Mouse (Mus musculus) liver, postnatal 0 days (tissue): ENCODE data around the gene Lats2. TPM values are rescaled to one million over a fixed set of nuclear protein-coding genes. Genes with fewer than 3 reads are reported as not detected.
A peak's percentile ranks its signal among the peaks of the same experiment; 100 is the strongest.

ENCODE experiments used
- ATAC-seq: fragments of 200-750 bp; cut with Nextera tagmentation; 2 replicates; pipeline ENCODE4 v1.8.0; 2017; ENCODE audit warnings: mild to moderate bottlenecking, moderate library complexity
- DNase-seq: peaks from one replicate; pipeline ENCODE4 v3.0.0-alpha.2; 2016
- H3K27ac ChIP-seq: fragments of 300-500 bp; sonication (generic); 2 replicates; pipeline ENCODE4 v1.5.1; 2014; ENCODE audit warnings: antibody characterized with exemption, moderate library complexity, mild to moderate bottlenecking, low read depth
- H3K27me3 ChIP-seq: fragments of 300-500 bp; sonication (generic); 2 replicates; pipeline ENCODE4 v1.6.1; 2014; ENCODE audit warnings: low read length, control low read depth, mixed read lengths; ENCODE audit not compliant: insufficient read depth
- H3K36me3 ChIP-seq: fragments of 300-500 bp; sonication (generic); replicated peaks from 2 replicates; pipeline ENCODE4 v1.6.1; 2014; ENCODE audit warnings: mild to moderate bottlenecking, control low read depth, low read length, moderate library complexity, mixed read lengths; ENCODE audit not compliant: insufficient read depth
- H3K4me1 ChIP-seq: fragments of 300-500 bp; sonication (generic); 2 replicates; pipeline ENCODE4 v1.6.1; 2014; ENCODE audit warnings: antibody characterized with exemption, mild to moderate bottlenecking, control low read depth; ENCODE audit not compliant: insufficient read depth
- H3K4me2 ChIP-seq: fragments of 300-500 bp; sonication (generic); 2 replicates; pipeline ENCODE4 v1.6.1; 2014; ENCODE audit warnings: low read depth, mild to moderate bottlenecking, low read length, moderate library complexity, mixed read lengths
- H3K4me3 ChIP-seq: fragments of 300-500 bp; sonication (generic); 2 replicates; pipeline ENCODE4 v1.5.1; 2014; ENCODE audit warnings: low read depth, low read length
- H3K9ac ChIP-seq: fragments of 300-500 bp; sonication (generic); replicated peaks from 2 replicates; pipeline ENCODE4 v1.6.1; 2014; ENCODE audit warnings: mild to moderate bottlenecking, moderate library complexity
- H3K9me3 ChIP-seq: fragments of 300-500 bp; sonication (generic); 2 replicates; pipeline ENCODE4 v1.6.1; 2016; ENCODE audit warnings: mild to moderate bottlenecking, control low read depth, low read length, mixed read lengths
- CTCF ChIP-seq: sonication (generic); IDR thresholded peaks from 2 replicates; pipeline ENCODE4 v1.5.1; 2016; ENCODE audit warnings: antibody characterized with exemption, low read depth
- EP300 ChIP-seq: IDR thresholded peaks from 2 replicates; pipeline ENCODE4 v1.6.1; 2016; ENCODE audit warnings: antibody characterized with exemption, low read depth, mild to moderate bottlenecking
- WGBS: fragments of 180-500 bp; shearing (Covaris S2); extraction: QIAGEN DNeasy Blood & Tissue Kit; methylation state at CpG from one replicate; pipeline ENCODE4 v1.1.7; 2014; ENCODE audit not compliant: insufficient replicate concordance; 5-methylcytosine and 5-hydroxymethylcytosine counted together
- polyA plus RNA-seq: library from polyadenylated mRNA; unstranded; fragments of >200 nt; fragmentation: Nextera tagmentation; extraction: Ambion mirVana; gene quantifications from 2 replicates; pipeline ENCODE4 v1.2.1, GENCODE M21; 2015

Gene Lats2
- polyA plus RNA-seq, 1 experiment from 2014 or later = 4.9 TPM

- H3K4me2 ChIP-seq = no peak overlapping the region
- WGBS = 88% methylated on average over 6 of the region's 6 CpGs
- H3K27ac ChIP-seq = no peak overlapping the region
- peaks cover under 1% of the 10 kb centered on the region; the same call in 1 of the 2 replicates for H3K4me1 ChIP-seq
- H3K4me3 ChIP-seq = no peak overlapping the region
- DNase-seq (no peak), ATAC-seq (no peak)
- no peaks in the 10 kb centered on the region for H3K27me3 ChIP-seq
- TF ChIP-seq EP300 = no peak
- TF ChIP-seq CTCF = no peak
- no peaks in the 10 kb centered on the region for H3K9me3 ChIP-seq
- no peak overlapping the region for H3K9ac ChIP-seq
- peaks cover 18% of the 10 kb centered on the region for H3K36me3 ChIP-seq
Measured at GRCm38 (mm10) chr14:57686647-57687046, 71.5 kb downstream of the Lats2 start.

GRCm38 (mm10) chr14:57684579-57684978, 73.6 kb downstream of the Lats2 start:
- no peaks in the 10 kb centered on the region for H3K27me3 ChIP-seq
- no peak overlapping the region for H3K4me3 ChIP-seq
- no peak overlapping the region for H3K9ac ChIP-seq
- H3K9me3 ChIP-seq = no peaks in the 10 kb centered on the region
- no peaks in the 10 kb centered on the region for H3K4me1 ChIP-seq
- TF ChIP-seq CTCF (peak; percentile 92), EP300 (no peak)
- ATAC-seq (peak; percentile 54; the same call in 1 of the 2 replicates), DNase-seq (peak; percentile 79)
- H3K4me2 ChIP-seq = no peak overlapping the region
- H3K36me3 ChIP-seq = 0 out of 2 replicates have a peak, but pooled peaks cover 6% of the 10 kb centered on the region
- 14% methylated on average over 1 of the region's 1 CpGs for WGBS
- no peak overlapping the region for H3K27ac ChIP-seq

DNA sequence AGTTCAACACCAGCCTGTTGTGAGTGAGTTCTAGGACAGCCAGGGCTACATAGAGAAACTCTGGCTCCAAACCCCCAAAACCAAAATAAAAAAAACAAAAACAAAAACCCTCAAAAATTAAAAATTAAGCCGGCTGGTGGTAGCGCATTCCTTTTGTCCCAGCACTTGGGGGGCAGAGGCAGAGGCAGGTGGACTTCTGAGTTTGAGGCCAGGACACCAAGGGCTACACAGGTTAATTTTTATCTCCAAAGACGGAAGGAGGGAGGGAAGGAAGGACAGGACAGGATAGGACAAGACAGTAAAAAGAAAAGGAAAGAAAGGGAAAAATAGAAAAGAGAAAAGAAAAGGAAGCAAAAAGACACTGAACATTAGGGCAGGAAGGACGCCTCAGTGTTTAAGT, 75.4 kb downstream of the Lats2 start:
- Histone ChIP-seq H3K4me1 (no peaks in the 10 kb centered on the region), H3K9me3 (no peaks in the 10 kb centered on the region), H3K4me3 (no peak overlapping the region), H3K9ac (no peak overlapping the region), H3K27me3 (no peaks in the 10 kb centered on the region), H3K27ac (no peak overlapping the region), H3K4me2 (no peak overlapping the region), H3K36me3 (no peaks in the 10 kb centered on the region)
- WGBS = 77% methylated on average over 4 of the region's 4 CpGs
- ATAC-seq = no peak
- TF ChIP-seq EP300 = no peak
- no peak for TF ChIP-seq CTCF
- no peak for DNase-seq

GRCm38 (mm10) chr14:57679958-57680535, 78.1 kb downstream of the Lats2 start:
- no peak overlapping the region for H3K27ac ChIP-seq
- ATAC-seq = peak; percentile 55
- 36% methylated on average over 5 of the region's 5 CpGs for WGBS
- TF ChIP-seq CTCF (peak; percentile 92), EP300 (no peak)
- H3K27me3 ChIP-seq = no peaks in the 10 kb centered on the region
- H3K9me3 ChIP-seq = no peaks in the 10 kb centered on the region
- peak; percentile 87 for DNase-seq
- no peaks in the 10 kb centered on the region for H3K36me3 ChIP-seq
- H3K4me3 ChIP-seq = no peak overlapping the region
- no peaks in the 10 kb centered on the region for H3K4me1 ChIP-seq
- no peak overlapping the region for H3K4me2 ChIP-seq
- H3K9ac ChIP-seq = no peak overlapping the region

DNA sequence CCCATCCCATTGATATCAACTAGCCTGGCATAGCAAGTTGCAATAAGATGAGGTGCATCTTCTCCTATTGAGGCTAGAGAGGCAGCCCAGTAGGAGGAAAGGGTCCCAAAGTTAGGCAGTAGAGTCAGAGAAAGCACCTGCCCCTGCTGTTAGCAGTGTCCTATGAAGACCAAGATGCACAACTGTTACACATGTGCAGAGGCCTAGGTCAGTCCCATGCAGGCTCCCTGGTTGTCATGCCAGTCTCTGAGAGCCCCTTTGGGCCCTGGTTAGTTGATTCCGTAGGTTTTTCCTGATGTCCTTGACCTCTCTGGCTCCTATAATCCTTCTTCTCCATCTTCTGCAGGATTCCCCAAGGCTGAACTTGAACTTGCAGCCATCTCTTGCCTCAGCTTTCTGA, 78.7 kb downstream of the Lats2 start:
- Histone ChIP-seq H3K9me3 (no peaks in the 10 kb centered on the region), H3K9ac (no peak overlapping the region), H3K27me3 (no peaks in the 10 kb centered on the region), H3K36me3 (no peaks in the 10 kb centered on the region), H3K27ac (no peak overlapping the region), H3K4me2 (no peak overlapping the region), H3K4me1 (no peaks in the 10 kb centered on the region), H3K4me3 (no peak overlapping the region)
- no peak for ATAC-seq
- no peak for TF ChIP-seq EP300
- no peak for TF ChIP-seq CTCF
- 23% methylated on average over 1 of the region's 1 CpGs for WGBS
- no peak for DNase-seq

GRCm38 (mm10) chr14:57675481-57675880, 82.7 kb downstream of the Lats2 start:
- Histone ChIP-seq H3K9me3 (no peaks in the 10 kb centered on the region), H3K9ac (no peak overlapping the region), H3K27ac (no peak overlapping the region), H3K4me3 (no peak overlapping the region), H3K4me1 (no peaks in the 10 kb centered on the region), H3K27me3 (no peaks in the 10 kb centered on the region), H3K4me2 (no peak overlapping the region), H3K36me3 (no peaks in the 10 kb centered on the region)
- WGBS = 57% methylated on average over 2 of the region's 2 CpGs
- DNase-seq (no peak), ATAC-seq (no peak)
- TF ChIP-seq EP300 (no peak), CTCF (no peak)
